Mouse (Mus musculus) cerebellum, postnatal 36 days (tissue): ENCODE measurements at regions not wholly inside any gene's neighbourhood (a gene's known extent, or its start where the extent isn't known, plus 50 kb on each side); places are given as distances from the start of the nearest gene placed in this dataset.

Experiments
- DNase-seq, 2 experiments: peaks; one replicate each; pipeline ENCODE4 v3.0.0; 2021 to 2022; ENCODE audit warnings: mixed read lengths in 2 of 2

DNA sequence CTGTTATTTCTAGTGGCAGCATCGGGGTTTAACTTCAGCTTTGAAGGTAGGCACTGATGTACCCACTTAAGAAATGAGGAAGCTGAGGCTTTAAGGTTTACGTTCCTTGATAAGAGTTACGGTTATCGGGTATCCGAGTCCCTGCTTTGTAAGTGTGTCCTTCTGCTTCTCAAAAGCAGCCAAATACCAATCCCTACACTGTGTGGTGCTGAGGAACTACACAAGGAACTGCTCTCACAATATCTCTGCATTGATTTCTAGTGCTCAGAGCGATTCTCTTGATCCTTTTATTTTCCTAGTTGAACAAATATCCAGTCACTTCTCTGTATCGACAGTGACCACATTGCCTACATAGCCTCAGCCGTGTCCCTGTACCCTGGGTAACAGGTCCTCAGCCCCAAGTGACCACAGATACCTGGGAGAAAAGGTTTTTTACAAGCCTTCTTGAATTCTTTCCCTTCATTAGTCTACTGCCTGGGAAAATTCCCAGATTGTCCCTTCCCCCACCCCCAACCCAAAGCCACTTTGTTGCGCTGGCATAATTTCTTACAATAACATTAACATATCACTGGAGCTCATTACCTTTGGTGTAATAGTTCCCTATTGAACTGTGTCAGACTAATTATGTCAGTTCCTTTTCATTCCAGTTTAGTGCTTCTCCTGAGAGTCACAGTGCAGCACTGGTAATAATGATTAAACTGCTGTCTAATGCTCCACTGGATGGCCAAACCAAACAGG is 184.0 kb upstream of the Nlrp1b start:
- no peak for DNase-seq

DNA sequence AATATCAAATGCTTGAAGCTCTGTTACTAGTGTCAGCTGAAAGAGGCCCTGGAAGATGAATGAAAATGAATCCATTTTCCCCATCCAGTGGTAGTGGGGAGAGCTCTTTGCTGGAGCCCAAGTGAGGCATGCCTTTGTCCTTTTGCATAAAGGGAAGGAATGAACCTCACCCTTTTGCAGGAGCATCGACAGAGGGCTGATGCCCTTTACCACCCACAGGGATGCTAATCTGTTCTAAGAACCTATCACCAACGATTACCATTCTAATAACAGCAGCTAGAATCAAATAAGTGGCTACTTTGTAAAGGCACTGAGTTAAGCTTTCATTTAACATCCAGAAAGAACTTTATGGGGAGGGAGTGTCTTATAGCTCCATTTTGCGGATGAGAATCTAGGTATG is 184.9 kb upstream of the Nlrp1b start:
- no peak for DNase-seq

DNA sequence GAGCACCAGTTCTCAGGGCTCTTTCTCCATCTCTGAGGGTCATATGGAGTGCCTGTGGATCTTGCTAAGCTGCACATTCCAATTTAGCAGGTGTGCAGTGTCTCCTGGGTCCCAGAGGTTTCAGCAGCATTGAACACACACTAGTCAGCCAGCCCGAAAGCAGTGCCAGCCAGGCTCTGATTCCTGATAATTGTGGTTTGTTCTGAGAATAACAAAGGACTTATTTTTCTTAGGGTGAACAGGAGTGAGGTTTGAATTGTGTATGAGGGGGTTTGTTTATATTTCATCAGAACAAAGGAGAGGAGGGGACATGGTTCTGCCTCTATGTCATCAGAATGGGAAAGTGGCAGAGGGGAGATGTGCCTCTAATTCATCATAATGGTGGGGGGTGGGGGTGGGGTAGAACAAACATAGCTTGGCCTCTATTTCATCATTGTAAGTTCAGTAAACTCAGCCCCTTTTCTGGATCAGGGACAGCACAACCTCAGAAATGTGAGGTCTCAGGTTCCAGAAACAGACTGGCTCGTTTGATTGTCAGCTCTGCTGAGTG is 191.8 kb upstream of the Nlrp1b start:
- DNase-seq, result no peak

DNA sequence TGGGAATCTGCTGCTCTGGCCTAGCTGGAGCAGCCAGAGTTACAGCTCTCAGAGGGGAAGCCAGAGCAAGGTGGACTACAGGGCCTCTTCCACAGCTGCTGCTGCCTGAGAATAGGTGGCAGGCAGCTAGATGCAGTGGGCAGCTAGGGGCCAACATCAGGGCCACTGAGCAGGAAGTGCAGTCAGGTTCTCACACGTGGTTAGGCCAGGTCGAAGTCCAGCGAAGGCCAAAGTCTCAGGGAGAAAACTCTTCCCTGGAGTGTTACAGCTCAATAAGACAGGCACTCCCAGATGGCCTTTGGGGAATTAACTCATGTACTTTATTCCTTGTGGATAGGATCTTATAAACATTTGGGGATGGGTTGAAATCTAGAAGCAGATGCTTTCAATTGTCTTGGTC is 192.7 kb upstream of the Nlrp1b start:
- no peak for DNase-seq

DNA sequence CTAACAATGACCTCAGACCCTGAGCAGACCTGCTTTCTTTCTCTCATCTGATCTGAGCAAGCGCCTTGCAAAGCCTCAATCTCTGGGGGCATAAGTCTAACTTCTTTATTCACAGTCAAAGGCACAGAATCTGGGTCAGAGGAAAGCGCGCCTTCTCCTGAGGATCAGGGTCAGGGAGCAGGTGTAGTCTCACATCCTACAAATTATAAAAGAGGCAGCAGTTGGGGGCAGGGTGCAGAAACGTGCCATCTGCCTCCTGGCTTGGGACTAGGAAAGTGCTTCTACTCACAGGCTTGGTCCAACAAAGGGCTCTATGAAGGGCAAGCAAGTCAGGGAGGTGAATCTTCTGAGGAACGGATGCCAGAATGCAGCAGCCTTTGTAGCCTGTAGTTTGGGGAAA is 194.3 kb upstream of the Nlrp1b start:
- DNase-seq, result no peak

DNA sequence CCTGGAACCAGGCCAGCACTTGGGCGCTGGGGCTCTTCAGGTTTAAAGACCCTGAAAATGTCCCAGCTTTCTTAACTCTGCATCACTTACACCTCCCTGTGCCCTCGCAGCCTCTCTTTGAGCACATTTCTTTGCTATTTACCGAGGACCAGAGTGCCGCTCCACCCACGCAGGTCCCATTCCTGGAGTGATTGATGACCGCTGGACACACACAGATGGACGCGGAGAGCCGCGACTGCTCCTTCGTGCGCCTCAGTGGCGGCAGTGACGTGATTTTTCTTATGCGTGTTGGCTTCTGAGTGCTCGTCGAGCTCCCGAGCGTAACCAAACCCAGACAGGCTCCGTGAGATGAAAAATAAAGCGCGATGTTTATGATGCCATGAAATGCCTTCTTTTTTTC is 199.2 kb upstream of the Nlrp1b start:
- DNase-seq, result no peak

DNA sequence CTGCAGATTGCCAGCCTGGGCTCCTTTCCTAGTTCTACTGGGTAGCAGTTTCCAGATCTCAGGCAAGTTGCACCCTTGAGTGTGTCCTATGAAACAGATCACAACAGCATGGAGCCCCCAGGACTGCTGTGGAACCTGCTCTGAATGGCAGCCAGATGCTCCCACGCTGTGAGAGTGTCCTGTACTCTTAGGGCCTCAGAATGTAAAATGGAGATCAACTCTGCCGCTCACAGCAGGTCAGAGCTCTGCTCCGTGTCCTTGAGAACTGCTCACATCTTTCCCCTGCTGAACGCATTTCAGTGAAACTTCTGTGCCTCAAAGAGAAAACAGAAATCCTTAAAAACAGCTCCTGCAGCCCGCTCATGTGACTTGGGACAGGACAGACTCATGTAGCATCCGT is 203.7 kb upstream of the Nlrp1b start:
- no peak for DNase-seq

DNA sequence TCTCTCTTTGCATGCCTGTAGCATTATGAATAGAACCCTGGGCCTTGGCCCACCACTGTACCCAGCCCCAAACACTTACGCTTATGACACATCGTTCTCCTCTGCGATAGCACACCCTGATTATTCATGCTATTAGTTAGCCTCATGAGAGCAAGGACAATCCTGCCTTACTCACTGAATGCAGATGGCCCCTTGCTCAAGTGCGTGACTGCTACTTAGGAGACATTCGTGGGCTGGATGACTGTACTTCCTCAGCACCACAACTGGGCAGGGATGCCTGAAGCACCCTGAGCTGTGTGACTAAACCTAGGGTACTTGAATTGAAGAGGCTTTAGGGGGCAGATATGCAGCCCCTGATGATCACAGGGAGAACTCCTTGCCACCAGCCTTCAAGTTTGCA is 204.4 kb upstream of the Nlrp1b start:
- no peak for DNase-seq

DNA sequence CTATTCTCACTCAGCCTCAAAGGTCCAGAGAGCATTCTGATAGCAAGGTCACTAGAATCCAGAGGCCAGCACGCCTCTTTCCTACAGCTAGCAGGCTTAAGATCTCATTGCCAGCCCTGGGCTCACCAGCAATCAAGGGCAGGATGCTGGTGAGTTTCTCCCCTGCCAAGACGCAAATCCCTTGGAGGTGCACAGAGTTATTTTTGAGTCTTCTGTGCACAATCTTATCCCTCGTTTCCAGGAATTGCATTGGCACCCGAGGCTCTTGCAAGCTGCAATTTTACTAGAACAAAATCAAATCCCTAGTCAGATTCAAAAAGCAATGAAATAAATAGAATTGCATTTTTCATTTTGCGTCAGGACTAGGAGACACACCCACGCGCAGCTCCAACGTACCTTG is 205.2 kb upstream of the Nlrp1b start:
- DNase-seq, result no peak

DNA sequence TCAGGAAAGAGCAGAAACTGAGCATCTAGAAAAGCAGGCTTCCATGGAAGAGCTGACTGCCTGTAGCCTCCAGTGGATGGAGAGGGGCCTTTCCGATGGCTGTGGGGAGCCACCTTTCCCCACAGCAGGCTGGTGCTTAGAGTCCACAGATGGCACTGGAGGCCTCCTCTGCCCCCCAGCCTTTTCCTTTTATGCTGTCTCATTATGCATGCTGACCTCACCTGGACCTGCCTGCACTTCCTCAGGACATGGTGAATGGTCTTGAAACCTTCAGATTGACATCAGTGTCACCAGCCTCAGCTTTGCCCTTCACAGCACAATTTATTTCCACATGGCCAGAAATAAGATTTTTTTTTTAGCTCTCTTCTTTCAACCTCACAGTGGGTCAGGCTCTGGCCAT is 205.8 kb upstream of the Nlrp1b start:
- DNase-seq, result no peak

DNA sequence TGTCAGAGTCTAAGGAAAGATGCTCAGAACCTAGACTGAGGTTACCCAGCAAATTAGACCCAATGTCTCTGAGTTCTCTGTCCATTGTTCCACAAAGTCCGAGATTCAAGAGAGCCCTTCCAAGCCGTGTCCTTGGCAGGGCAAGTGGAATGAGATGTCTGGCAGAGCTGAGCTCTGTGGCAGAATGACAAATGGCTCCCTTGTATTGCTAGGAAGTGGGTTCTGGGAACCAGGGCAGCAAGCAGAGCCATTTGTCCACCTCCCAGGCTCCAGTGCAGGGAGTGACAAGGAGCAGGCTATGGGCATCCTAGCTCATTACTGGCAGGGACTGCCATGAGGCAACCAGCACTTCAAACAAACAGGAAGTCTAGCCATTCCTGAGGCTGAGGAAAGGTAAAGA is 206.3 kb upstream of the Nlrp1b start:
- DNase-seq, result peak in 1 of 2 experiments; percentile 28

DNA sequence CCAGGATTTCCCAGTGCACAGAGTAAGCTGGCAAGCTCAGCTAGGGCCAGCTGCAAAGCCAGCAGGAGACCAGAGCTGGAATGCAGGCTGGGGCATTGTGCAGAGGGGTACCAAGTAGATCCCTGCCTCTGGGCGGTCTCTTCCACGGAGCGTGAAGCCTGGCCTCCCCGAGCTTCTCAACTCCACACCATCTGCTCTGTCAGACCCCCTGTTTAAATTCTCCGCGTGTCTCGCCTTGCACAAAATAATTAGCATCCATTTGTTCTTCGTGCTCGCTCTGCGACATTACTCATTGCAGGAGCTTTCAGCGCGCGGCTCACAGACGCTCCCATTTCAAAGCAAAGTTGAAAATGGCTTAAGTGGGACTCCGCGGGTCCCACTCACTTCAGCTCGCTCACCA is 209.3 kb upstream of the Nlrp1b start:
- DNase-seq, result no peak

DNA sequence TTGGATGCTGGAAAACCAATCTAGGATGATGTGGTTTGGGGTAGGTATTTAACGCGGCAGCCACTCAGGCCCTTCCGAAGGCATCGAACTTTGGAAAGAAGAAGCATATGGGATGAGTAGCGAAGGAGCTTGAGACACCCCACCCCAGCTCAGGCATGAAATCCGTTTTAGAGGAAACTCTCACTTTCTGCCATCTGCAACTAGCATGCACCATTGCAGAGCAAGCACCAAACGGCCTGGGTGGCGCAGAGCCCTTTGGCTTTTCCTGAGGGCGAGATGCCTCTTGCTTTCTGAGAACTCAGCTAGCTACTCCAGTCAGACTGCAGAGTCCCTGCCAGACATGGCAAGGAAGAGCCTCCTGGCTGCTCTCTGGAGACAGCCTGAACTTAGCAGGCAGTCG is 209.9 kb upstream of the Nlrp1b start:
- no peak for DNase-seq

DNA sequence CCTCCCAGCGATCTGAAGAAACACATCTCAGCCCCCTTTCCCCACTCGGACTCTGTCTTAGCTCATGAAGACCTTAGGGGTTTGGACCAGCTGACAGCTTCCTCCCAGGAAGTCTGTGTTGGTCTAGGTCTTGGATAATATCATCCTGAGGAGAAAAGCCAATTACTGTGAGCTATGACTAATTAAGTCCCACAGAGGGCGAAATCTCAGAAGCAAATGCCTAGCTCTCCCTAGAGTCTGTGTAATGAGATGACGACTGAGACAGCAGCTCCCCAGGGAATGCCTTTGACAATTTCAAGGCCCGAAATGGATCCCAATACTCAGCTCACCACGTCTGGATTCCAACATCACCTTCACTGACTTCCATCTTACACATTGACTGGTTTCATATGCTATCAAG is 213.5 kb upstream of the Nlrp1b start:
- DNase-seq, result no peak

DNA sequence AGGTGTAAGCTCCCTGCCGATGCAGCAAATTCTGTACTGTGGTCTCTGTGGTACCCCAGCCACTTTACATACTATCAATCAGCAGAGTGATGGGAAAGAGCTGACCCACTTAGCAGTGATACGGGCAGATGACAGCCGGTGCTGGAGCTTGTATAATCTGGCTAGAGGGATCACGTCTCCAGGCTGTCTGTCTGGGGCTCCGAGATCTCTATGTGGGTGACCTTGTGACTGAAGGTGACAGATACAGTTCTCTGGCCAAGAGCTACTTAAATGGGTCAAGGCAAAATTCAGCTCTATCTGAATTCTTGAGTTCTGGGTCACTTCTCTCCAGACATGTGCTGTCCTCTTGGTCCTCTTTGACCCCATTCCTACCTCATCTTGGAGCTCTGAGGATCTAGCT is 216.1 kb upstream of the Nlrp1b start:
- no peak for DNase-seq

DNA sequence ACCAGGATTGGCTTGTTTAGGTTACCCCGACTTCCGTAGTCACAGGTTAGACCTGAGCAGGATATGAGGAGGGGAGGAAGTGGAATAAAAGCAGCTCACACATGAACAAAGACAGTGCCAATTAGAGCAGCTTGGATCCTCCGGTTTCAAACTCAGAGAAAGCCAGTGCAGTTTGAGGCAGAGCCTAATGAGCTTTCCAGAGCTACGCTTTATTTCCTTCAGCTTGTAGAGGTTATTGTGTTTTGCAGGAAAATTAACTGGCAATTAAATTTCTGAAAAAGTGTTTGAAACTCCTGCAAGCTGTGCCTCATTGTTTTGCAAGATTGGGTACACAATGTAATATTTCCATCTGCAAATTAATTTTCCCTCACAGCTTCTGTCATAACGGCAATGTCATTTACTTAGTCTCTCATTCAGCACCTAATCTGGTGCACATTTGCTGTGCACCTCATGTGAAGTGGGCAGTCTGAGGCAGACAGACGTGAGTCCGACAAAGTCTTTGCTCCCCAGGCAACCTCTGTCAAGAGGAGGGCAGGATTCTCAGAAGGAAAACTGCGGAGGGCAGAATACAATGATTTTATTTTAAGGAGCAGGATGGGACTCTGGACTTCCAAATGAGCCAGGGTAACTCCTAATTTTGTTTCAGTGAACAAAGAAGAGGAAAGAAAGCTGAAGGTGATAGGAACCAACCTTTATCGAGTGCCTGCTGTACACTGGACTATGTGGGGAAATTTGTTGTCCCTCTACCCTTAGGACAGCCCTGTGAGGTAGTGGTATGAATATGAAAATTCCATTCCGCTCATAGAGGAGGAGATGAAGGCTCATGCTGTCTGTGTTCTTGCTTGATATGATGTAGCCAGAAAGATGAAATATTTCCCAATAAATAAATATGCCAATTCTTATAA is 217.6 kb upstream of the Nlrp1b start:
- no peak for DNase-seq

DNA sequence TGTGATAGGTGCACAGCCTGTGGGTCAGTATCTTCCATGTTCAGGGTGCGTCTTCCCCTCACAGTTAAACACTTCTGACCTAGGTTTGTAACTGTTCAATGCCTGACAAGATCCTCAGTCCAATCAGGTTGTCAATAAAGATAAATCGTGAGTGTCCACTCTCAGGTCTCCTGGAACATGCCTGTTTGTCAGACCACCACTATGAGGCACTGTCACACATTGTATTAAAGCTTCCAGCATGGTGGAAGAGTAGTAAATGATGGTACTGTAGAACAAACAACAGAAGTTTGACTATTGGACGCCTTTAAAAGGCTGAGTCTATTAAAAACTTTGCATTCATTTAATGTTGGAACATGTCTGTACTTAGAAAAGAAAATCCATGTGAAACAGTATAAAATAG is 249.6 kb upstream of the Nlrp1b start:
- no peak for DNase-seq

DNA sequence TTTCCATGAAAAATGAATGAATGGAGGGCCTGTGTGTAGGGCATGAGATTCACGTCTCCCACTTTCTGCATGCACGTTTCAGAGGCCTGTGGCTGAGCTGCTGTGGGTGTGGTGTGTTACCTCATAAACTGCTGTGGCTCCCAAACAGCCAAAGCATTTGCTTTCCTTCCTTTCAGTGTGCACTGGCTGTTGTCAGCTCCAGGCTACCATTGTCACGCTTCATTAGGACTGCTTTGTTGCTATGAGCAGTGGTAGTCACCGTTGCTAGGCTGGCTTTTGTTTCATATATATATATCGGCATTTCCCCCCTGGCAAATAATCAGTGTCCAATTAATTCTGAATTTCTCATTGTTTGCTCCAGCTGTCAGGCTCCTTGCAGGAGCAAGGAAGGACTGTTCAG is 251.9 kb upstream of the Wscd1 start:
- no peak for DNase-seq

DNA sequence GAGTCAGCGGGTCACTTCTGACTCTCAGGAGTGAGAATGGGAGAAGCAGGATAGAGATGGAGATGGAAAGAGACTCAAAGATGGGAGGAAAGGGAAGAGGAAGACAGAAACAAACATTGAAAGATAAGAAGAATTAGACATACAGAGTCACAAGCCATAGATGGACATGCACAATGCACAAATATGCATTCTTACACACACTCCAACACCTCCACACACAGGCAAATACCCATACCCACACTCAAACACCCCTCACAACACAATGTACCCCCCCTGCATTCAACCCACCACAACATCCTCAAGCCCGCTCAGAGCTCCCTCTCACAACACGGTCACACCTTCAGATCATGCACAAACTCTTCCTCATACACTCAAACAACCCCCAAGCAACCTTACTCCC is 251.4 kb upstream of the Wscd1 start:
- DNase-seq, result no peak

DNA sequence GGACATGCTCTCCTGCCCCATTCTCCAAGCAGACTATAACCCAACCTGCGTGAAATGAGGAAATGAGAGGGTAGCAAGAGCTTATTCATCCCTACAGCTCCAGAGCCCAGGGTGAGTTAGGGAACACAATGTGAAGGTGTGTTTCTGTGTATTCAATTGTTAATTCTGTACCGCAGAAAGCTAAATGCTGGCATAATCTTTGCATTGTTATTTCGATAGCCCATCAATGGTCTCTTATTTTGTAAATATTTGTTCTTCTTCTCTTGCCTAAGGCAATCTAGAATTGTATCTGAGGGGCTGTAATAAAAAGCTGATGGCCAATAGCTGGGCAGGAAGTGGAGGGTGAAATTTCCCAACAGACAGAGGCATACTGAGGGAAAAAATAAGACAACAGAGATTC is 247.6 kb upstream of the Wscd1 start:
- no peak for DNase-seq

DNA sequence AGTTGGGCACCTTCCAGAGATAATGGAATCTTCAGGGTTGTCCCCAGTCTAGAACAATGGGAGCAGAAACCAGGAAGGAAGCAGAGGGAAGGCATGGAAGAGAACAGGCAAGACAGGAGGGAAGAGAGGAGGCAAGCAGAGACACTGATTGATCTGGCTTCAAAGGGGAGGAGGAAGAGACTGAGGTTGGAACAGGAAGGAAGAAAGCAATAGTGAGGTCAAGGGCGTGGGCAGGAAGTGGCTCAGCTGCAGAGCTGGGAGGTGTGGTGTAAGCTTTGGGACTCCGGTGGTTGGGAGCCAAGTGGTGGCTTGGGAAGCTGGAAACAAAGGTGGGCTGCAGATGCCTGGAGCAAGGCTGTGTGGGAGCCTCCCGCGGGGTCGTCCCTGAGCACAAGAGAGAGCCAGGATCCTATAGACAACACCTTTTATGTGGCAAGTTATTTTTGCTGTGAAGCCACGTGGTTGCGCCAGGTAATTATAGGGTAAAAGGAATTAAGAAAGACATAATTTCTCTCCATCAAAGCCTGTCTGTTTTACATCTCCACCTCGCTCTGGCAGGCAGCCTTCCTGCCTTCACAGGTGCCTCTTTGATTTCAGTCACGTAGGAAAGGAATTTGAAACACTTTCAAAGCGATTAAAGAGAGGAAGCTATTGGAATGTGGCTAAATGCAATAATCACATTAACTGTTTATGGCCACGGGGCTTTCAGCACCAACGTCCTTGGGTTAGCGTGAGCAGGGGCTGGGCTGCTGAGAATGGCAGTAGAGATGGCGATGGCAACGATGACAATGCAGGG is 237.3 kb upstream of the Wscd1 start:
- no peak for DNase-seq

DNA sequence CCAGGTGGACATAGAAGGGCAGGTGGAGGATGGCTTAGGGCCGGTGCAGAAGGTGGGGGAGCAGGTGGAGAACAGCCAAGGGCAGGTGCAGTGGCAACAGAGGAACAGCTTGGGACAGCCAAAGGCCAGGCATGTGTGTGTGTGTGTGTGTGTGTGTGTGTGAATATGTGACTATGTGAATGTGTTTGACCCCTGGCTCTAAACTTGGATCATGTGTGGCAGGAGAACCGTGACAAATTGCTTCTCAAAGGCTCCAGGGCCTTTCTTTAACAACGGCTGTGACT is 236.7 kb upstream of the Wscd1 start:
- peak; percentile 26 to 44 for DNase-seq

DNA sequence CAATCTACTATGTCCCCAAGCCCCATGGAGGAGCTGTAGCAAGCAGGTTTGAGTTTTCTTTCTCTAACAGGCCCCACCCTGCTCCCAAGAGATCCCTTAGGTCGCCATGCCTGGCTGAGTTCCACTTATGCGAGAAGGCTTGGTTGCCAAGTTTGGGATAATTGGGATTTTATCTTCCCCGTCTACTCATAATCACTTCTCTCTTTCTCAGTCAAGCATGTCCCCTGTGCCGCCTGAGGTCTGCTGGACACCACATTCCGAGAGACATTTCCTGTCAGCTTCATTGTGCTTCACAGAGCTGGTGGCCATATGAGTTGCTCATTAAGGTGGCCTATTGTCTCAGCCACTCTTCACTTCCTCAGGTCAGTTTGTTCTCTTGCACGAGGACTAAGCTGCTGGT is 234.5 kb upstream of the Wscd1 start:
- no peak for DNase-seq

DNA sequence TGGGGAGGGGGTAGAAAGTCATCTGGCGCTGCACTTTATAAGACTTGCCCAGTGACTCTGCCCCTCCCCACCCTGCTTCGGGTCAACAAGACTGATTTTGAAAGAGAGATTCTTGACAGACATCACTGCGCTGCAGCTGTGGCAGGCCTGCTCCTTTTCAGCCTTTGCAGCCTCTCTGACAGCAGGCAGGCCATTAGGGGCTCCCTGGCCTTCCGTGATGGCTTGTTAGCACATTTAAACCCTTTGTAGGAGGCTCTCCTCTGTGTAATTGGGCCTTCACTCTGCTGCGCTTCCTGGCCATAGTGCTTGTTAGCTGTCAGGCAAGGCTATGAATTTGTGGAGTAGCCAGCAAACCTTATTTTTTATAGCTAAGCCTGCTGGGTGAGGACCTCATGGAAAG is 232.3 kb upstream of the Wscd1 start:
- DNase-seq, result no peak
